Mouse (Mus musculus) megakaryocyte, embryonic 14.5 days (primary cell): Measurements from ENCODE around the gene Slc35d2.

Experiments used
- FLI1 ChIP-seq: IDR thresholded peaks from 2 replicates; pipeline ENCODE4 v1.6.1; 2012; ENCODE audit warnings: low read length, inconsistent platforms, mixed read lengths
- GATA1 ChIP-seq: IDR thresholded peaks from 3 replicates; pipeline ENCODE4 v1.6.1; 2012; ENCODE audit warnings: mixed read lengths, low read length, inconsistent platforms, borderline replicate concordance

- no peak for TF ChIP-seq GATA1
- no peak for TF ChIP-seq FLI1
These were observed 40.0 kb downstream of the Slc35d2 start, which contains the start of gene Hsd17b3 for GRCm38 (mm10) chr13:64089130-64089529.
